Mouse (Mus musculus) lung, postnatal 4 days (tissue): ENCODE measurements around the gene Itih2.
A peak's percentile ranks its signal among the peaks of the same experiment; 100 is the strongest.

Experiments
- DNase-seq, 2 experiments: peaks; one replicate each; pipeline ENCODE4 v3.0.0; 2021

The Itih2 gene

DNA sequence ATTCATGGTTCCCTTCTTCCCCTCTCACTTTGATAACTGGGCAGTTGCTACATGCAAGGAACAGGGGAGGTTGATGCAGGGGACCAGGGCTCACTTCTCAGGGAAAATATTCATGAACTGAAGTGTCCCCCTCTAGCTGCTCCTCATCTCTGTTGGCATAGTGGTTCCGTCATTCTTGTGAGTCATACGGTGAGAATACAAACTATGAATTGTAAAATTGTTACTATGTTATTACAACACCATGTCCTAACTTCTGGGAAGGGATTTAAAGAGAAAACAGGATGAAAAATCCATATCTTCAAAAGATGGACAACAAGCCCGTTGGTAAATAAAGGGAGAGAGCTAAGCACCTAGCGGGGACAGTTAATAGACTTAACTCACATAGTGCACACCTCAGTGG is at the start of gene Itih2:
Gene Itih2, minus strand, starts transcription at position 101 of the 400 bp plus-strand sequence.
- DNase-seq = no peak

DNA sequence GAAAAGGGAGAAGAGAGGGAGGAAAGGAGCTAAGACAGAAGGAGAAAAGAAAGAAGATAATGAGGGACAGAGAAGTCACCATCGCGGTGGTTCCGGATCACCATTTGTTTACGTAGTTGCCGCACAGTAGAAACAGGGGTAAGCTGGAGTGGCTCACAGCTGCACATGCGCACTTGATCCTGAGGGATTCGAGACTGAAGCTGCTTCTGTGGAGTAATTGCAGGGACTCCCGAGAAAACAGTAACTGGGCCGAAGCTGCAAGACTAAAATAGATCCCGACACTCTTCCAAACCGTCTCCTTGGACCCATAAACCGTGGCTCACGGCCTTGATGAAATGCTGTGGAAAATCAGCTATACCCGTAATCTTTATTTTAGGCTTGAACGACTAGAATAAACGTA is 38.8 kb upstream of the Itih2 start:
- DNase-seq = no peak

DNA sequence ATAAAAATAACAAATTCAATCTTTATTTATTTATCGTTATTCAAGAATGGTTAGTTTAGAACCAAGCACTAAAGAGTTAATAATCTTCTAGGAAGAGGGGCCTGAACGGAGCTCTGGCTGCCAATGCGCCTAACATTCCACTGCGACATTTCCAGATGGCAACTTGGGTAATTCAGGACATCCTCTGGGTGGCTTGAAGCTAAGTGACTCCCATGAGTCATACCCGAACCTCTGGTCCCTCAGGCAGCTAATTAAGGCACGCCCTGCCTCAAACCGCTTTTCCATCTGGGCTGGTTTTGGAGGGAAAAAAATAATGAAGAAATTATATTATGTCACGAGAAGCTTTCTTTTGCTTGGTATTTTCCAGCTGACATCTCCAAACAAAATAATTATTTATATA is 36.8 kb upstream of the Itih2 start:
- no peak for DNase-seq

DNA sequence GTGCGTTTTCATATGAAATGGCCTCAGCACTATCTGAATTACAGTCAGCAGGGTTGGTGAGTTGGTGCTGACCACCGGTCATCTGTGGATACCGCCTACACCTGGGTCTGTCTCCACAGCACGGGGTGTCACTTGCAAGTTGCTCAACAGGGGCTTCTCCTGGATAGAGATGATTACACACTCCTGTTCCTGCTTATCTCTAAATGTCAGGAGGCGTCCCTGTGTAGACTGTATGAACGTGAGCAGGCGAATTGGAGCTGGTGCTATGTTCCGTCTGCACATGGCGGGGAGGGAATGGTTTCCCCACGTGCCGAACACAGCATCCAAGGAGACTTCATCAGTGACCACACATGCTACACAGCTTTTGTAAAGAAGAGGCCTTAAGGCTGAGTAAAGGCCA is 36.1 kb upstream of the Itih2 start:
- no peak for DNase-seq

DNA sequence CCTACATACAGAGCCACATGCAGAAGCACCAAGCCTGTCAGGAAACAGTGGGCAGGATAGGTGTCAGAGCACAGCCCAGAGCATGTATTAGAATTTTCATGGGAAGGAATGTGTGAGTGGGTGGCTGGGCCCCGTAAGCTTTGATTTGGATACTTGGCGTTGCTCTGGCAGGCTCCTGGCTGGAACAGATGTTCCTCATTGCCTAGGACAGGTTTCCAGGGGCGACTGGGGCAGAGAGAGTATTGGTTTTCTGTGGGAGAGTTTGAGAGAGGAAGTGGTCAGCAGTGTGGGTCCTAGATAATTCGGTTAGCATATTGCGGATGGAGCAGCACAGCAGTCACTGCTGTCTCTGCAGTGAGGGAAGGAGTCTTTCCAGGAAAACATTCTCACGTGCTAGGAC is 35.4 kb upstream of the Itih2 start:
- no peak for DNase-seq

DNA sequence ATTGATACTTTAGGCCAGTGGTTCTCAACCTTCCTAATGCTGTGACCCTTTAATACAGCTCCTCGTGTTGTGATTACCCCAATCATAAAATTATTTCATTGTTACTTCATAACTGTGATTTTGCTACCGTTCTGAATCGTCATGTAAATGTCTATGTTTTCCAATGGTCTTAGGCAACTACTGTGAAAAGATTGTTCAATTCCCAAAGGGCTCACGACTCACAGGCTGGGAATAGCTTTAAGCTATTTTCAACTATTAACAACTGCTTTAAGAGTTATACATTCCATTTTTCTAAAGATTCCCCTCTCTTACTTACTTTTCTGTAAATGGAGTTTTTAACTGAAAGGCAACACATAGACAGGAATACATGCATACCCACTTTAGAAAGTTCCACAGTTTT is 30.8 kb upstream of the Itih2 start:
- DNase-seq = no peak

DNA sequence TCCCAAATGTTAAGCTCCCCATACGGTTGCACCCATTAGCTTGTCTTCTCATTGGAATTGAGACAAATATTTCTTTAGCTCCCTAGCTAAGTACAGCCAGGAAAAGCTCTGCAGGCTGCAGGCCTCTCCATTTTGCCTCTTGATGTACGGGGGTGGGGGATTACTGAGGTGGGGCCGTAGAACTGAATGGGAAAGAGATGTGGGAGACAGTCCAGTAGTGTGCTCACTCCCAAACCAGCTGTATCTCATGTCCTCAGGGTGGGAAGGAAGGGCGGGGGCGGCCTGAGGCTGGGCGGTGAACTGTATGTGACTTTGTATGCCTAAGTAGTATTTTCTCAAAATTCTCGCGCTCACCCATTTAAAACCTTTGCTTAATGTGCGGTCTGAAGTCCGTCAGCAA is 26.0 kb upstream of the Itih2 start:
- no peak for DNase-seq

DNA sequence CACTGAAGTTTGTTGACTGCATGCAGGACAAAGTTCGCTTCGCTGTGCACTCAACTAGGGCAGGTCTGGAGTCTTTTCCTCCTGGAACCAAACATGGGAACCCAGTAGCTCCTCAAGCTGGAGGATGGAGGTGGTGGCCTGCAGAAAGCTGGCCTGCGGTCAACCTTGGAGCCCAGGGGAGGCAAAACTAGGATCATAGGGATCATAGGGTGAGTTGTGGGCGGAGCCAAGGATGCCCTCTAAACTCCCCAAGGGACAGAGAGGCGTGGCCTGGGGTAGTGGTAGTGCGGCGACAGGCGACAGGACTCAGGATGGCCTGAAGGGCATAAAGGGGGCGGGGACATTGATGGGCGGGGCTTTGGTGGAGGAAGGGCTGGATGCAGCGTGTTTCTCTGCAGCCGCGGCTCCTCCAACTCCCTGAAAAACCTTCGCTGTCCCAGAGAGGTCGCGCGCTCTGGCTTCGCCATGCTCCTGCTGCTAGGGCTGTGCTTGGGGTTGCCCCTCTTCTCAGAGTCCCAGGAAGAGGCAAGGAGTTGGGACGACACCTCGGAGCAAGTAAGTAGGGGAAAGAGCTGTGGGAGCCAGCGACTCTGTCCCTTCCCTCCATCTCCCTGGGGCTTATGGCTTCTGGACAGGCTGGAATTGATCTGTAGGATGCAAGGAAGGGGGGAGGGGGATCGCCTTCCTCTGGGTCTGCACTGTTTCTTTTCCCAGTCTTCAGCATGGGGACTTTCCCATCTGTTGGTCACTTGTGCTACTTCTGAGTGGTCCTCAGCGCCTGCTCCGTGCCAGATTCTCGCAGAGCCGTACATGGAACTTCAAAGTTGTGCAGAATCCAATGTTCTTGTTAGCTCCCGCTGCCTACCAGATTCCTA is 22.2 kb upstream of the Itih2 start, which contains the start of gene Itih5:
Gene Itih5, plus strand, starts transcription at position 371 of the 875 bp plus-strand sequence.
- peak; percentile 54 to 61 for DNase-seq

DNA sequence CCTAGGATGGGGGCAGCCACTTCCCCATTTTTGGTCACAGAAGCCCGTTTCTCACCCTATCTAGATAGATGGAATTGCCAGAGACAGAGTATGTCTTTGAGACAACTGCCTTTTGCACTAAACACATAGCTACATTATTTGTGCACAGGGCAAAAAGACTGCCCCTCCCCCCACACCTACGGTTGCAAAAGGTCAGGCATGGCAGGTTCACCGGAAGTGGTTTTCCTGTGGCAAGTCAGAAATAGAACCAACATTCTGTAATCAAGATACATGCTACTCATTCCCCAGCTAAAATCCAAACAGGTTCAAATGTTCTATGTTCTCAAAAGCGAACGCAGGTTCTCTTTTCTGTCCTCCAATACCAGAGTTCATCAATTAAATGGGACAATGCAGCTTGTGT is 21.4 kb upstream of the Itih2 start:
- DNase-seq = no peak

DNA sequence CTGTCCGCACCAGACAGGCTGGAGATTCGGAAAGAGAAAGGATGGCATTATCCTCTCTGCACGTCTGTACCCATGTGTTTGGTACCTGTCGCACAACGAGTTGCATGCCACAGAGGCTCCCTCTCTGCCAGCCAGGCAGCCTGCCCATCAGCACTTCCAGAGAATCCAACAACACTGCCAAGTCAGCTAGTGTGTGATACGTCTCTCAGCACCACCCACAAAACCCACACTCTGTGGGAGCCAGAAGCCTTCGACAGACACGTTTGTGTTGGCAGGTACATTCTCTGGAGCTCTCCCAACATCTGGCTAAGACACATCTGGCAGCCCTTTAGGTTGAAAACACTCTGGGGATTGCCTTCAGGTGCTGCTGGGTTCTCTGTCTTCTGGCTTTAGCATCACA is 16.0 kb upstream of the Itih2 start:
- DNase-seq = no peak

DNA sequence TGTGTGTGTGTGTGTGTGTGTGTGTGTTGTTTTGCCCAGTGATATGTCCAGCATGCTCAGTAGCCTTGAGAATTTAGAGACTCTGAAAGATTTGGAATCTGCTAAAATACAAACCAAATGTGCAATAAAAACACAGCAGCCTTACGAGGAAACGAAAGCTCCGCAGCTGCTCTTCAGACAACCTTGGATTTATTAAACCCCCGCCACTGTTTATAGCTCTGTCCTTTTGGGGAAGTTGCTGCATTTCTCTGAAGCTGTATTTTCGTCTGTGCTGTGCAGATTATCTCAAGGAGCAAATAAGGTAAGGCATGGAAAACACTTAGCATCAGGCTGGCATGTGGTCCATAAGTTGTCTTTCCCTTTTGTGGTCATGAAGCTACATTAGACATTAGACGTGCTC is 14.3 kb upstream of the Itih2 start:
- DNase-seq = no peak

DNA sequence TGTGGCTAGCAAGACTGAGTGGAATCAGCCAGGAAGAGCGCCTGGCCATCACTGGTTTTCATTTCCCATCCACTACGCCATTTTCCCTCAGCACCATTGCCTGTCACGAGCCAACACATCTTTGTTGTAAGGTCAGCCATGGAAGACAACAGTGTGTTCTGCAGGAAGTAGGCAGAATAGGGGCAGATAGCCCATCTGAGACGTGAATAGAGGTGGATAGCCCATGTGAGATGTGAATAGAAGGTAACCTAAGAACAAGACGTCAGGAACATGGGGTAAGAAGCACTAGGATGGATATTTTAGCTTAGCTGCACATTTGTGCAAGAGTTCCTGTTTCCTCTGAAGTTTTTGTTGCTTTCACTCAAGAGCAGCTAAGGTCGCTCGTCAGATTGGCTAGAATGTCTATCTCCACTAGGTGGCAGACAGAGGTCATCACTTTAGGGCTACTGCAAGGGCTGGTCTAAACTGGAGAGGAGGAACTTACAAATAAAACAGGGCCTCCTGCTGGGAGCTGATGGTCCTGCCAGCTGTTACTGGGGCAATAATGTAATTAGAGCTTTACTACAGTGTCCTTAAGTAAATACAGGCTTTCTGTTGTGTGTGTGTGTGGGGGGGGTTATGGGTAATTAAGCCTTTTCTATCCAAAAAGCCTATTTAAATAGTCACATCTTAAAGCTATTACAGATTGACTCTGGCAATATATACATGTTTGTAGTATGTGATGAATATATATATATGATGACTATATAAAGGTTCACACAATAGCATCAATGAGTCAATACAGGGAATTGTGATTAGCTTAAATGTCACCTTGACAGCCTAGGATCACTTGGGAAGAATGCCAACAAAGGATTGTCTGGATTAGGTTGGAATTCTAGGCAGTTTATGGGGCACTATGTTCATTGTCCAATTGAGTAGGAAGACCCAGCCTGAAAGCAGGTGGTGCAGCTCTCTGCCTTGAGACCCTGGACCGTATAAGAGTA is 11.6 kb upstream of the Itih2 start:
- peak; percentile 69 to 78 for DNase-seq

DNA sequence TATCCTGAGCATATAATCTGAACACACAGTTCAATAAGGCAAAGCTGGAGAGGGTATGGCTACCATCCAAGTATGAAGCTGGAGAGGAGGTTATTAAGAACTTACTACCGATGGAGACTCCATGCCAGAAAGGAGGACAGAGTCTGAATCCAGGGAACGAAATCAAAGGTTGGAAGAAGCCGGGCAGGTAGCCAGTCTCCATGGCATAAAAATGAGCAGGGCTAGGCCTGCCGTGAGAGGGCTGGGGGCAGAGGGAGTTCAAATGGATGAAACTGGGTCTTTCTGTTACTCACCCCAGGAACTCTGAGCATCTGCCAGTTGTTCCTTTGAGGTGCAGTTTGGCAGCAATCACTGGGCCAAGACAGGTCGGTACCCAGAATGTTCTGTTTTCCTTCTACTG is 9.3 kb upstream of the Itih2 start:
- DNase-seq = no peak

DNA sequence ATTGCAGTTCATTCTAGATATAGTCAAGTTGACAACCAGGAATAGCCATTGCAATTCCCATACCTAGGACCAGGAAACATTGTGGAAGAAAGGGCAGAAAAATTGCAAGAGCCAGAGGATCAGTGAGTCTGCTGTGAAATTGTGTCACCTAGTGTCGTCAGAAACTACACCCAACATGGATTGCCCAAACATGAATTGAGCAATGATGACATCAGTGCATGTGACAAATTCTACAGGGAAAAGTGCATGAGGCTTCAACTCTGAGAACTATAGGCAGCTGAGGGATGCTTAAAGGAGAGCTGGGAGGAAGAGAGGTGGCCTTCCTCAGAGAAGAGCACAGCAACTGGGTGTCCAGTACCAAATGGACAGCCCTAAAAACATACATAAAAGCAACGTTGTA is 6.1 kb upstream of the Itih2 start:
- DNase-seq = no peak

DNA sequence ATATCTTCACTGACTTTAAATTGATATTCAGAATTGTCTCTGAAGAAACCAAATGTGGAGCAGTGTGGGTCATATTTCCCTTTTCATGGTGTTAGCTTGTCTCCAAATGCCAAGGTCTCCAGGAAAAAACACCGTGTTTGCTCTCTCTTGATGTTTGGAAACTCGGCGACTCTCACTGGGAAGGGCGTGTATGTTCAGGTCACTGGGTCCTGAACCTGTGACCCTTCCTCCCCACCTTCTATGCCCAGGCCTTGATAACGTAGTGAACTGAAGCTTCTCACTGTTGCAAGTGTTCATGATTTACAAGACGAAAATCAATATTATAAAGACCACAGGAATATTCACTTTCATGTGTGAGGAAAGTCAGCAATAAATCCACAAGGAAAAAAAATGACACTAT is 2.7 kb upstream of the Itih2 start:
- DNase-seq = no peak

DNA sequence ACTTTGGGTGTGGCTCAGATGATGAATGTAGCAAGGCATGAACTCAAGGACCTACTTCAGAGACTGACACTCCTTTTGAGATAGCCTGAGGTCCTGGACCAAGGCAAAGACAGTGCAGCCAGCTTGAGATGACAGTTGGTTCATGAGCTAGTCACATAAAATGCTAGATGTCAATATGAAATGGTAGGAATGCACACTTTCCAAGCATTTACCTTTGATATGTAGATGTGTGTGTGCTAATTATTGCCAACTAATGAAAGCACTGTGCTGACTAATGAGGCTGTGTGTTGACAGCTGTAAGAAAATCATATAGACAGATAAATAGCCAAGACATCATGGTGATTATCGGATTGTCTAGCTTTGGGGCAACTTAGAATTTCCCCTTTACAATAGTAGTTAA is 932 bp upstream of the Itih2 start:
- DNase-seq = no peak

DNA sequence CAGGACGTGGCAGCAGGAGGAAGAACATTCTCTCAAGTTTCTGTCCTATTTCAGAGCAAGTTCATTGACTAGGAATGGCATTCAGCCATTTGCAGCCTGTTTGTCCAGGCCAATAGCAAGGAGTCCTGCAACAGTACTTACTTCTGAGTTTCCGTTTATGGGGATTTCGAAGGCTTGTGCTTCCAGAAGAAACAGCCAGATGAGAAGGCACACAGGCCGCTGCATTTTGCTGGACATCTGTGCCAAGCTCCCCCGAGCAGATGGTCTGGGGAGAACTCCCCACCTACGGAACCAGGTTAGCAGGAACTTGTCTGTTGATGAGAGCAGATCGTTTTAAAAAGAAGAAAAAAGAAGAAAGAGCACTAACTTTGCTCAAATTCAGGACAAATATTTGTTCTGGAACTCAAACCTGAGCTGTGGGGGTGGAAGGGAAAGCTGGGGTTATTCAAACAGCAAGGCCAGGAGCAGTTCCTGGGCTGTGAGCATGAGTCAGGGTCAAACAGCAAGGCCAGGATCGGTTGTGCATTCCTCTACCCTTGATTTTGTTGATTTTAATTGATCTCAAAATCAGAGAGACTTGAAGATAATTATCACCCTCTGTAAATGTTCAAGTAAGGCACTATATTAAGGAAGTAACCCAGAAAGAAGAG is 730 bp downstream of the Itih2 start:
- no peak for DNase-seq

DNA sequence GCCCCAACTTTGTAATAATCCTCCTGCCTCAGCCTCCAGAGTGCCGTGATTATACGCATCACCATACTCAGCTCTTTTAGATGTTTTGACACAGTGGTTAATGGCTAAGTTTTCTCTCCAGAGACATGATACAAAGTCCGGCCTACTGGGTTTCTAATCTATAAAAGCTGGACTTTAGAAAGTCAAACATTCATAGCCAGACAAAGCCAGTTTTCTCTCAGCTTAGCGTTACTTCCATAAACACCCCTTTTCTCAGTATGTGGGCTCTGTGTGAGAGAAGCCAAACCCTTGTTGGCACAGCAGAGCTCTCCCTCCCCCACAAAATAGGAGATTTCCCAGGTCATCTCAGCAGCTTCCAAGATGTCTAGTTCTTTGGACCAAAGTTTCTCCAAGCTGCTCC is 2.6 kb downstream of the Itih2 start:
- DNase-seq = no peak

DNA sequence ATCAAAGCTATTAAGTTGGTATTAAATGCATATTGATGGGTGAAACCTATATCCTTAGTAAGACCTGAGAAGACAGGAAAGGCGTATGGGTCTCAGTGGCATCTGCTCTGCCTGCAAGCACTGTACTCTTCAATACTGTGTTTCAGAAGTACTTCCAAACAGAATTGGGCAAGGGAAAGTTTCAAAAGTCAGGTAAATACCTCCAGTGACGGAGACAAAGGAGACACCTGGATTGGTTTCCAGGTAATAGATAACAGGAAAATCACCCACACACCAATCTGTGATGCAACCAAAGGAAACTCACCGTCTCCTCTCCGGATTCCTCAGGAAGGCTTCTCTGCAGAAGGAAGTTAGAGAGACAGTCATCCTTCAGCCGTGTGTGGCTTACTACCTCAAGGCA is 3.7 kb downstream of the Itih2 start:
- DNase-seq = no peak

DNA sequence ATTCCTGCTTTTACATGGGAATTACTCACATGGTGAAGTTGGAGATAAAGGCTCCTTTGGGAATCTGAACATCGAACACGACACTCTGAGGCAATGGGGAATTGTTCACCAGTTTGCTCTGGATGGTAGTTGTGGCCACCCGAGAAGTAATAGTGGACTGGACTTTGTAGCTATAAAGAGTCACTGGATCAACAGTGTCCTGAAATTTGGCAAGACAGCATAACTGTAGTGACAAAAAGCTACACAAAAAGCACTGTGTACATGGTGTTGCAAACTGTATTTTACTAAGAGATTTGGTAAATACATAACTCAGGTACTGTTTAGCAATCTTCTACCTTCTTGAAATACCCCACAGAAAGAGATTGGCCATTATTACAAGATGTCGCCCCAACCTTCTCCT is 5.1 kb downstream of the Itih2 start:
- no peak for DNase-seq

DNA sequence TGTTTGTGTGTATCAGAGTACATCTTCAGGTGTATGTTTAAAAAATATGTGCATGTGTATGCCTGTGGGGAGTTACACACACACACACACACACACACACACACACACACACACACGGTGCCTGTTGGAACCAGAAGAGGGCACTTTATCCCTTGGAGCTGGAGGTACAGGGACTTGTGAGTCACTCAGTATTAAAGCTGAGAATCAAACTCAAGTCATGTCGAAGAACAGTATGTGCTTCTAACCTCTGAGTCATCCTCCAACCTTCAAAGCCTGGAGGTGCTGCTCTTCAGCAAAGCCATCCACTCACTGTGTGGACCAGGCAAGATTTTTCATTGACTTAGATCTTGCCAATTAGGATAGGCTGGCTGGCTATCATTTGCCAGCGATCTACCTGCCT is 9.4 kb downstream of the Itih2 start:
- DNase-seq = no peak

DNA sequence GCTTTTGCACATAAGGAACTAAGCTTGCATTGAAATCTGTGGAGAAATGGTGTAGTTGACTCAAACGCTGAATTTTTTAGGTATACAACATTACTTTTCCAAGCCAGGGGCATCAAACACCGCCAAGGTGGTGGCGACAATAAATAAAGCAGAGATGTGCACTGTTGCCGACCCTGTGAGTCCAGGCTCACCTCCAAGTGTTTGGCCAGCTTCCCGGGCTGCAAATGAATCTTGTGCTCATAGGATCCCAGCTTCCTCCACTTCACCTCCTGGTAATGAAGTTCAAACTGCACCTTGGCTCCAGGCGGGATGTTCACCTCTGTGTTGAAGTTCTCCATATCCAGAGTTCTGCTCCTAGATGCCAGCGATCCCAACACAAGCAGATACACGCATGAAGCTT is 11.9 kb downstream of the Itih2 start:
- no peak for DNase-seq

DNA sequence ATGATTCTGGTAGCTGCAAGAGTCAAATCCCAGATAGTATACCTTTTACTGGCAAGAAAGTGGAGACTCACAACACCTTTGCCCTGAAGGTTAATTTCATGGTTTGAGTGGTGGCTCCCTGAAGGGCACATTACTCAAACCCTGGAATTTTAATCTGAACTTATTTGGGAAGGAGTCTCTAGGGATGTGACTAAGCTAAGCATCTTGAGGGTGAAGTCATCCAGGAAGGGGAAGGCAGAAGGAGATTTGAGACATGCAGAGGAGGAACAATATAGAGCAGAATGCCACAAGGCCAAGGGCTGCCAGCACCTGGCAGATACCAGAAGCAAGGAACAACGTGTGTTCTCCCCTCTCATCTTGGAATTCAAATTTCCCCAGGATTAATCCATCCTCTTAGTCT is 12.4 kb downstream of the Itih2 start:
- DNase-seq = no peak
